Mouse (Mus musculus): ENCODE results near the gene Pcnx3.

DNA sequence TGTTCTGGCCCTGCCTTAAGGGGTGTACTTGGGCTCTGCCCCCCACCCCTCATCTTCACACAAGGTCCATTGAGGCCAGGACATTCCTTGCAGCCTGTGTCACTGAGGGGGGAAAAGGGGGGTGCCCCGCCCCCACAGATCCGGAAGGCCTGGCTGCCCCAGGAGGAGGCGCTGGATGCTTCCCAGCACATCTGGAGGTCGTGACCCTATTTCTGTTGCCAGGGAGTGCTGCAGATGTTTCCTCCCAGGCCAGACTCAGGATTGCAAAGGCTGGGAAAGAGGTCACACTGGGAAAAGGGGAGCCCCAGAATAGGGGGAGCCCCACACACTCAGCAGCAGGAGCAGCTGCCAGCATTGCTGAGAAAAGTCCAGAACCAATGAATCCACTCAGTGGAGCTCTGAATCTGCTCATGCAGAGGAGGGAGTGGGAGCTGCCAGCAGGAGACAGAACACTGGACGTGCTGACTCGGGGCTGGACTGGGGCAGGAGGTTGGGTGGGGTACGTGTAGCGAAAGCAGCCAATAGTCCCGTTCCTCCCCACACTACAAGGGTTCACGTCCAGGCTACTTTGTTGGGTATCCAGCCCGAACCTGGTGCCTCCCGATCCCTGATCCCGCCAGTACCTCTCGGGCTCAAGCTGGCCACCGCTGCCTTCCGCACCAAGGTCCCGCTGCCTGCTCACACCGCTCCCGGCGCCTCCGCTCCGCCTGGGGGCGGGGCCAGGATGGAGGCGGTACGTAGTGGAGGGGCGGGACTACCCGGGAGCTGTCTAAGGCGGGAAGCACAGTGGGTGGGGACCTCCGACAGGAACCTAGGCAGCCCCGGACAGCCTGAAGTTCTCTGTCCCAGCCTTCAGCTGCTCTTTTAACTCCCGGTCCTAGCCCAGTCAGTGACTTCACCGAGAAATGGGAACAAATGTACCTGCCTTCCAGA lies 25.5 kb downstream of the Pcnx3 start, which contains the start of gene Sipa1:
- TF ChIP-seq POLR2A (IDR thresholded peaks at IDR 0.05; ENCODE audit: control insufficient read depth, extremely low read depth, insufficient read depth, low read length, poor library complexity): peak; percentile 92
- peak; percentile 57; the same call in 1 of the 2 replicates for TF ChIP-seq CTCF (IDR thresholded peaks at IDR 0.05; ENCODE audit: borderline replicate concordance, control insufficient read depth, extremely low read depth, insufficient read depth, low read length, poor library complexity)
